Mouse (Mus musculus) heart, postnatal 36 days (tissue): Measurements from ENCODE around the gene Smc1b. TPM values are rescaled to one million over a fixed set of nuclear protein-coding genes. Genes with fewer than 3 reads are reported as not detected.
"Not testable (repeated sequence)": the region's sequence is repeated elsewhere in the genome, so short reads cannot be mapped to it uniquely, and the experiment has no call there.

Source experiments
- DNase-seq, 2 experiments: peaks; one replicate each; pipeline ENCODE4 v3.0.0; 2021 to 2022
- intact Hi-C: fragments of 180-260 bp; cut with DNase I; formaldehyde crosslinking; loops from one replicate; pipeline ENCODE4 v1.15.1; 2025
- total RNA-seq, 2 experiments: library from RNA; stranded (reverse); gene quantifications; 2 replicates each; pipeline ENCODE4 v1.2.3; 2021

The Smc1b gene
- total RNA-seq, 2 experiments from 2014 or later = not detected

DNA sequence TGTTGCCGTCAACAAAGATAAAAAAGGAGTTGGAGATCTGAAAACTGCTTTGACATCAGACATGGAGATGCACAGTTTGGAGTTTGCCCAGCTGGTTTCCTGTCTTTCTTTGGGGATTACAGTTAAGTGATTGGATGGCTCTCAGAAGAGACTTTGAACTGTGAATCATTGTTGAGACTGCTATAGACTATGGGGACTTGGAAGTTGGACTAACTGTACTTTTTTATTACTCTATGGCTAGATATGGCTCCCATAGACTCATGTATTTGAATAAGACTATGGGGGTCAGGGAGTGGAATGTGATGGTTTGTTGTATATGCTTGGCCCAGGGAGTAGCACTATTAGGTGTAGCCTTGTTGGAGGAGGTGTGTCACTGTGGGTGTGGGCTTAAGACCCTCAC is 101.1 kb downstream of the Smc1b start:
- intact Hi-C loops, DNase-seq: not testable (repeated sequence)

DNA sequence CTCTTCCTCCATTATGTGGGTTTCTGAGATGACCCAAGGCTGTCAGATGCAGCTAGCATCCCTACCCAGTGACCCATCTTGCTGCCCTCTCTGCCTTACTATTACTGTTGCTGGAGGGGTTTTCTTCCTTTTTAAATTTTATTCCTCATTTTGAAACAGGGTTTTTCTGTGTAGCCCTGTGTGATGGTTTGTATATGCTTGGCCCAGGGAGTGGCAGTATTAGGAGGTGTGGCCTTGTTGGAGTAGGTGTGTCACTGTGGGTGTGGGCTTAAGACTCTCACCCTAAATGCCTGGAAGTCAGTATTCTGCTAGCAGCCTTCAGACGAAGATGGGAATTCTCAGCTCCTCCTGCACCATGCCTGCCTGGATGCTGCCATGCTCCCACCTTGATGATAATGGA is 103.1 kb downstream of the Smc1b start, which contains the start of gene Fam118a:
Fam118a (plus strand) TSS at position 301 of the 400 bp plus-strand sequence.
- DNase-seq, intact Hi-C loops: not testable (repeated sequence)

DNA sequence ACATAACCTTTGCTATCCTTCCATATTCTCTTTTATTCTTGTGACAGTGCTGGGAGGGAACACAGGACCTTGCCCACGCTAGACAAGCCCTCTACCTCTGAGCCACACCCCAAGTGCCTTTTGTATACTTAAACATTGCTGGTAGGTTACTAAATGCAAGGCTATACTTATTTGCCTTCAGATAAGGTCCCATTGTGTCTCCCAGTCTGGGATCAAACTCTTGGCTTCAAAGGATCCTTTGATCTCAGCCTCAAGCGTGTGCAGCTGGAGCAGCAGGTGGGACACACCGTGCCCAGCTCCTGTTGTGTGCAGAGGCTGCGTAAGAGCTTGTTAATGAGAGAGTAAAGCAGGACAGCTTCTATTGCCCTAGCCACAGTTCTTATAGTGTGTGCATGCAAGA is 104.0 kb downstream of the Smc1b start:
- intact Hi-C loops = no loop called here
- no peak for DNase-seq

DNA sequence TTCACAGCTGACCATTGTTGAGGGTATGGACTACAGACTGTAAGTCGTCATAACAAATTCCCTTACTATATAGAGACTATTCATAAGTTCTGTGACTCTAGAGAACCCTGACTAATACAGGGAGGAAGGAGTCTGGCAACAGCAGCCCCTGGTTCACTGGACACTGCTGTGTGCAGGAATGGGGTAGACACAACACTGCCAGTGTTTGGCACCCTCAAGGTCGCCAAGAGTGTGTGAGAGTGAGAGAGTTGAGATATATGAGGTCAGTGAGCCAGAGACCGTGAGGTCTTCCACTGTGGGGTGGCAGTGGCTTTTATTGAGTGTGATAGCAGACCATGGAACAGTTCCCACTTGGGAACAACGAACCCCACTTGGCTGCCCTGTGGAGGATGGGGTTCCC is 105.6 kb downstream of the Smc1b start:
- intact Hi-C loops = no loop called here
- DNase-seq = no peak

DNA sequence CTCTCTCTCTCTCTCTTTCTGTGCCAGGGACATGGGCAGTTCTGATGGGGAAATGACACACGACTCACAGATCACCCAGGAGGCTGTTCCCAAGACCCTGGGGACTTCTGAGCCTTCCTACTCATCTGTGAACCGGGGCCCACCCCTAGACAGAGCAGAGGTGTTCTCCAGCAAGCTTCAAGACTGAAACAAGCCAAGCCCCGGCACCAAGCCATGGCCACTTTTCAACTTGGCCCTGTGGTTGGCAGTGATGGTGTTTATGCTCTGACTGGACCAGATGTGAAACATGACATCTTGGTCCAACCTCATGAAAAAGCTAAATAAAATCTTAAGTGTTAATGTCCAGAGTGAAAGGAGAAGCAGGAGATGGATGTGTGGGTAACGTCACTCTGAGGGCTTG is 109.6 kb downstream of the Smc1b start:
- intact Hi-C loops = no loop called here

DNA sequence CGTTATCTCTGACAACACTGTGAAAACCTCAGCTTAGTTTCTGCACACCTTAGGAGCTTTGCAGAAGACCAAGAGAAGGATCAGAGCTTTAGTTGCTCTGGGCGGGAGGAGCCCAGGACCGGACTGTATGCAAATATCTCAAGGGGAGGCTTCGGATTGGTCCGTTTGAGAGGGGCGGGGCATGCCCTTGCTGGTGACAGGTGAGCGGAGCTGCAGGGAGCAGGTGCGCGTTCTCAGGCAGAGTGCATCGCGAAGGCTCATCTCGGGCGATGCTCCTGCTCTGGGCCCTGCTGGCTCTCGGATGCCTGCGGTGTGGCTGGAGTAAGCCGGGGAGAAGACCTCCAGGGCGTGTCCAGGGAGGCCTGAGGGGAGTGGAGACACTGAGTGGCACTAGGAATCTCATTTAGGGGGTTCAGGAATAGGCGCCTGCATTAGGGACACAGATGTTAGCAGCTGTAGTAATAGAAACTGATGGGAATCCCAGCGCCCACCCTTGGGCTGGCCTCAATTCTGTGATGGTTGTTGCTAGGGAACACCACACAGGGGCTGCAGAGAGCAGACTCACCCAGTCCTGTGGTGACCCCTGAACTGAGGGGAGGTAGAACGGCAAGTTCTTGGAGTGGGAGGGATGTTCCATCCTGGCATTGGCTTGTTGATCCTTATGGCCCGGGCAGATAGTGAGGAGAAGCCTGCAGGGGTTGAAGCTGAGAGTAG is 114.7 kb downstream of the Smc1b start, which contains the start of gene Upk3a:
Upk3a (plus strand) TSS at position 191 of the 714 bp plus-strand sequence.
- DNase-seq = no peak
- intact Hi-C loops = no loop called here

More for the DNA sequence above, 109.6 kb downstream of the Smc1b start:
- peak in 1 of 2 experiments; percentile 41 for DNase-seq

DNA sequence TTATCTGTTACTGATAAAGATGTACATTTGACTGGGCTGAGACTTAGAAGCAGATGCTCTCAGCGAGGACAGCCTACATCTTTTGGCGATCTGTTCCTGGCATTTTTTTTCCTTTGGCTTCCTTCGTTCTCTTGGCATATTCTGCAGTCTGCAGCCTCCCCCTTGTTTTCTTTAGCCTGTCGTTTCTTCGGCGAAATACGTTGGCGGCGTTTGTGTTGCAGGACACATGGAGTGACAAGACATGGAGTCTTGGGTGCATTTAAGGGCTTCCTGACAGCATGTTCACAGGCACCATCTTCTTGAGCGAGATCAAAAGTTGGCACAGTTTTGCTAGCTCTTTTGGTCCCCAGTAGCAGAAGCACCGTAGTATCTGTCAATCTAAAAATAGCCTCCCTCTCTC is 116.0 kb downstream of the Smc1b start:
- intact Hi-C loops = no loop called here

More for the DNA sequence above, 116.0 kb downstream of the Smc1b start:
- no peak for DNase-seq

Other genes with a start within 250 kb of the Smc1b start
- gene Gm29666, start 211.9 kb downstream of the Smc1b start, total RNA-seq = under 1 TPM; 0.11 to 0.17 TPM
- 10 to 100 TPM; 14.9 to 17.2 TPM for gene Nup50, start 208.6 kb downstream of the Smc1b start, total RNA-seq
- gene 5031439G07Rik, start 143.4 kb downstream of the Smc1b start, total RNA-seq = 10 to 100 TPM; 25.7 to 29.2 TPM
- not detected for gene Upk3a, start 114.8 kb downstream of the Smc1b start, total RNA-seq
- 1 to 10 TPM; 7.1 to 7.2 TPM for gene Fam118a, start 103.0 kb downstream of the Smc1b start, total RNA-seq
- not detected for gene Ribc2, start 114 bp upstream of the Smc1b start, total RNA-seq
- 10 to 100 TPM; 88.9 to 98.0 TPM for gene Fbln1, start 74.0 kb upstream of the Smc1b start, total RNA-seq
- gene Atxn10, start 204.3 kb upstream of the Smc1b start, total RNA-seq = 10 to 100 TPM; 77.6 to 87.2 TPM